In genomic region chr7:37931631-37932030, GRCm38 (mm10) we compare ENCODE assay signal across 11 mouse cellular contexts.
DNase-seq lines count a peak whose midpoint lies in the region; ATAC-seq lines count a peak whose summit lies in the region.
"Had no signal": no experiment of that assay in that cellular context is flagged by ENCODE, and none has a peak within 500 bp of the region (broad histone marks: within the 10 kb centered on the region; RNA-seq: fewer than 3 reads in every experiment).

No protein-coding gene starts in this region.

- no peaks in the 10 kb centered on the region for H3K27me3 ChIP-seq in limb, embryonic 12.5 days
- H3K27me3 ChIP-seq in limb, embryonic 10.5 days (ENCODE audit: low read depth, poor library complexity, severe bottlenecking): no peaks in the 10 kb centered on the region
- no peaks in the 10 kb centered on the region for H3K27me3 ChIP-seq in hindbrain, embryonic 12.5 days
- H3K27me3 ChIP-seq: forebrain, embryonic 12.5 days had no signal

- DNase-seq in limb, embryonic 10.5 days (ENCODE audit: low spot score): no peak
- DNase-seq in embryo, embryonic 9.5 days (ENCODE audit: extremely low spot score): peak; percentile 25
- peak; percentile 10 for DNase-seq in lung, postnatal 25 days (ENCODE audit: low spot score)
- no peak for DNase-seq in cerebellum, postnatal 36 days
- DNase-seq in spleen, postnatal 10 days (ENCODE audit: low spot score in 2 of 2): no peak
- no peak for DNase-seq in cerebellum, adult 11-12 months
- DNase-seq: adrenal gland, adult 2 months had no signal

- peaks cover 26% of the 10 kb centered on the region for H3K4me1 ChIP-seq in limb, embryonic 12.5 days (replicated peaks)
- H3K4me1 ChIP-seq in limb, embryonic 10.5 days: peaks cover 22% of the 10 kb centered on the region
- peaks cover 41% of the 10 kb centered on the region for H3K4me1 ChIP-seq in hindbrain, embryonic 12.5 days

- H3K4me3 ChIP-seq in limb, embryonic 12.5 days (replicated peaks): no peak overlapping the region
- no peak overlapping the region for H3K4me3 ChIP-seq in limb, embryonic 10.5 days
- no peak overlapping the region for H3K4me3 ChIP-seq in hindbrain, embryonic 12.5 days
- H3K4me3 ChIP-seq: forebrain, embryonic 12.5 days had no signal

- no peaks in the 10 kb centered on the region for H3K36me3 ChIP-seq in limb, embryonic 12.5 days
- no peaks in the 10 kb centered on the region for H3K36me3 ChIP-seq in limb, embryonic 10.5 days
- no peaks in the 10 kb centered on the region for H3K36me3 ChIP-seq in hindbrain, embryonic 12.5 days
- H3K36me3 ChIP-seq: forebrain, embryonic 12.5 days; G1E had no signal

- H3K9ac ChIP-seq in limb, embryonic 12.5 days (replicated peaks): 0 out of 2 replicates have a peak overlapping the region, but pooled peaks have one; percentile 6
- H3K9ac ChIP-seq in hindbrain, embryonic 12.5 days: no peak overlapping the region
- H3K9ac ChIP-seq: forebrain, embryonic 12.5 days had no signal

- H3K9me3 ChIP-seq in limb, embryonic 12.5 days: no peaks in the 10 kb centered on the region
- H3K9me3 ChIP-seq in limb, embryonic 10.5 days (replicated peaks): no peaks in the 10 kb centered on the region
- no peaks in the 10 kb centered on the region for H3K9me3 ChIP-seq in hindbrain, embryonic 12.5 days (replicated peaks)
- H3K9me3 ChIP-seq: forebrain, embryonic 12.5 days had no signal

- H3K27ac ChIP-seq in limb, embryonic 12.5 days: no peak overlapping the region
- H3K27ac ChIP-seq in limb, embryonic 10.5 days: no peak overlapping the region
- peak overlapping the region; percentile 63 for H3K27ac ChIP-seq in hindbrain, embryonic 12.5 days
- H3K27ac ChIP-seq: forebrain, embryonic 12.5 days had no signal

- H3K4me2 ChIP-seq in limb, embryonic 12.5 days: no peak overlapping the region
- peak overlapping the region; percentile 7; the same call in 1 of the 2 replicates for H3K4me2 ChIP-seq in hindbrain, embryonic 12.5 days (replicated peaks)
- H3K4me2 ChIP-seq: forebrain, embryonic 12.5 days had no signal

- WGBS in limb, embryonic 12.5 days: 23% methylated on average over 3 of the region's 3 CpGs
- 26% methylated on average over 3 of the region's 3 CpGs for WGBS in limb, embryonic 10.5 days
- WGBS in hindbrain, embryonic 12.5 days: 11% methylated on average over 3 of the region's 3 CpGs

- no peak for ATAC-seq in limb, embryonic 12.5 days (ENCODE audit: insufficient number of reproducible peaks, insufficient read depth, low FRiP score, low TSS enrichment, low read depth)
- no peak for ATAC-seq in hindbrain, embryonic 12.5 days (ENCODE audit: low FRiP score)

Comparison
In these comparisons a context has a peak if more than half of its experiments do, and no peak if none do; other contexts are left out.
1. DNase-seq: peak in embryo, embryonic 9.5 days (single experiment) and lung, postnatal 25 days (single experiment); none in limb, embryonic 10.5 days (single experiment), cerebellum, postnatal 36 days (0 of 2), spleen, postnatal 10 days (0 of 2) and cerebellum, adult 11-12 months (single experiment).